In genomic region chr5:53301496-53301895, GRCm38 (mm10) we compare ENCODE assay signal across 11 mouse cellular contexts. TPM values are rescaled to one million over a fixed set of nuclear protein-coding genes. Genes with fewer than 3 reads are reported as not detected.
DNase-seq lines count a peak whose midpoint lies in the region.
"Had no signal": no experiment of that assay in that cellular context is flagged by ENCODE, and none has a peak within 500 bp of the region (broad histone marks: within the 10 kb centered on the region; RNA-seq: fewer than 3 reads in every experiment).

No protein-coding gene starts in this region.

- DNase-seq in adrenal gland, postnatal 10 days, result peak; percentile 16
- no peak for DNase-seq in adrenal gland, adult 2 months
- DNase-seq in heart, adult 11 months, result peak; percentile 90
- DNase-seq in heart, adult 8-10 months (ENCODE audit: low spot score), result no peak
- DNase-seq in urinary bladder, postnatal 14 days (ENCODE audit: low spot score), result peak; percentile 10
- no peak for DNase-seq in urinary bladder, postnatal 25 days (ENCODE audit: low spot score)
- DNase-seq in lung, adult 18-20 months, result no peak
- no peak for DNase-seq in lung, postnatal 14 days
- DNase-seq: cerebellum, adult 9-10 months; lung, adult 2 months; thymus, postnatal 14 days had no signal

RNA-seq across cellular contexts. Expression of gene Smim20, which starts 34.6 kb away (rescaled TPM):
- 10 to 100 TPM; 63.1 to 83.1 TPM for total RNA-seq in adrenal gland, postnatal 10 days (2021)
- total RNA-seq in adrenal gland, adult 2 months (2021), result 10 to 100 TPM; 50.0 to 68.7 TPM
- 53.3 and 66.0 TPM in 2 replicates for polyA plus RNA-seq in adrenal gland, adult 2 months (2012; rRNA removed)
- total RNA-seq in heart, adult 8-10 months (2022), result 100 to 1,000 TPM; 101 to 111 (median 105) TPM

Comparison
In these comparisons a context has a peak if more than half of its experiments do, and no peak if none do; other contexts are left out.
1. DNase-seq: peak in adrenal gland, postnatal 10 days (single experiment), heart, adult 11 months (single experiment) and urinary bladder, postnatal 14 days (single experiment); none in adrenal gland, adult 2 months (single experiment), heart, adult 8-10 months (single experiment), urinary bladder, postnatal 25 days (single experiment), lung, adult 18-20 months (0 of 2) and lung, postnatal 14 days (single experiment).